Mouse (Mus musculus) forebrain, embryonic 11.5 days (tissue): Measurements from ENCODE around the gene Asic2. TPM values are rescaled to one million over a fixed set of nuclear protein-coding genes. Genes with fewer than 3 reads are reported as not detected.

Source experiments
- ATAC-seq: fragments of 200-750 bp; cut with Nextera tagmentation; replicated peaks from 2 replicates; pipeline ENCODE4 v1.8.0; 2017; ENCODE audit warnings: moderate TSS enrichment; ENCODE audit not compliant: low FRiP score
- DNase-seq: peaks from one replicate; pipeline ENCODE4 v3.0.0-alpha.2; 2017; ENCODE audit warnings: low spot score
- H3K27ac ChIP-seq: fragments of 300-500 bp; sonication (generic); 2 replicates; pipeline ENCODE4 v1.5.1; 2014; ENCODE audit warnings: low read depth, low read length
- H3K27me3 ChIP-seq: fragments of 300-500 bp; sonication (generic); 2 replicates; pipeline ENCODE4 v1.6.1; 2014; ENCODE audit warnings: mild to moderate bottlenecking, low read length, mixed read lengths; ENCODE audit not compliant: control insufficient read depth, insufficient read depth
- H3K36me3 ChIP-seq: fragments of 300-500 bp; sonication (generic); 2 replicates; pipeline ENCODE4 v1.6.1; 2014; ENCODE audit warnings: mild to moderate bottlenecking, low read length, moderate library complexity, mixed read lengths; ENCODE audit not compliant: control insufficient read depth, insufficient read depth
- H3K4me1 ChIP-seq: fragments of 300-500 bp; sonication (generic); replicated peaks from 2 replicates; pipeline ENCODE4 v1.6.1; 2014; ENCODE audit warnings: low read length, mixed read lengths; ENCODE audit not compliant: control insufficient read depth, insufficient read depth
- H3K4me2 ChIP-seq: fragments of 300-500 bp; sonication (generic); 2 replicates; pipeline ENCODE4 v1.6.1; 2014; ENCODE audit warnings: low read depth, mild to moderate bottlenecking, low read length, moderate library complexity, mixed read lengths; ENCODE audit not compliant: severe bottlenecking
- H3K4me3 ChIP-seq: fragments of 300-500 bp; sonication (generic); 2 replicates; pipeline ENCODE4 v1.5.1; 2014; ENCODE audit warnings: low read depth, low read length
- H3K9ac ChIP-seq: fragments of 300-500 bp; sonication (generic); 2 replicates; pipeline ENCODE4 v1.6.1; 2014; ENCODE audit warnings: low read length
- H3K9me3 ChIP-seq: fragments of 300-500 bp; sonication (generic); 2 replicates; pipeline ENCODE4 v1.6.1; 2016; ENCODE audit warnings: low read length, mixed read lengths; ENCODE audit not compliant: control insufficient read depth
- WGBS: fragments of 180-500 bp; shearing (Covaris S2); extraction: QIAGEN DNeasy Blood & Tissue Kit; methylation state at CpG from one replicate; pipeline ENCODE4 v1.1.7; 2014; 5-methylcytosine and 5-hydroxymethylcytosine counted together
- polyA plus RNA-seq: library from polyadenylated mRNA; unstranded; fragments of >200 nt; fragmentation: Nextera tagmentation; extraction: Ambion mirVana; gene quantifications from 2 replicates; pipeline ENCODE4 v1.2.1, GENCODE M21; 2014

The Asic2 gene
- polyA plus RNA-seq, 1 experiment from 2014 or later: 0.94 TPM

DNA sequence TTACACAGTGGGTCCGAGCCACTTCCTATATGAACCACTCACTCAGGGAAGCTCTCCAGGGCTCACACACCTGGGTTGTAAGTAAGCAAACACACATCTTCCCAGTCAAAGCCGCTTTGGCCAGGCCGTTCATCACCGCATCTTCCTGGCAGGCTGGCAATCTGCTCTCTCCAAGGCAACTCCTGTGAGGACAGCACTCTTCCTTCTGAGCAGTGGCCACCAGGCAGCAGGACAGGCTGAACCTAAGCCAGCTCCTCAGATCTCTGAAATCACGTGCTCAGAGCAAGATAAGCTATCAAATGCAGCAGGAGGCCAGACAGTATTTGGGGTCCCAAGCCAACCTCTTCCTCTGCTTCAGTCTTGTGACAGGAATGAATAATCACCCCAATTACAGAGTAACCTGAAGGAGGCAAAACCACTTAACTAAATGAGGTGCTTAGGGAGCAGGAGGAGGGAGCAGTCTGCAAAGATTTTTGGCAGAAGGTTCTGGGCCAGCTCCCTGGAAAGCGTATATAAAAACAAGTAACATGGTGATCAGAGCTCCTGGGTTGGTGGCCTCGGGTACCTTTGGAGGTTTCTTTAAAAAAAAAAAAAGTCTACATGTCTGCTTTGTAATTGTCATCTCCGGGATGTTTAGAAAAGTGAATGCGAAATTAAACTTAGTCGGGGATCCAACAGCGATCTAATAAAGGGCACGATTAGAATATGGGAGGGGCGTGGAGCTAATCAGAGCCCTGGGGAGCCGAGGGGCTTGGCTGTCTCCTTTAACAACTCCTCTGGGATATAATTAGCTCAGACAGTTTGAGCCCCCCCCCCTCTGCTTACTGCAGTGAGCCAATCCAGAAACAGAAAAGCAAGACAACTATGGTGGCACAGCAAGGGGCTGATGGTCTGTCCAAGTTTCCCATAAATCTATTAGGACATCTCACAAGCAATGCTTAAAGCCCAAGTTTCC is 450.0 kb downstream of the Asic2 start:
- Histone ChIP-seq H3K4me1 (peaks cover 8% of the 10 kb centered on the region; the same call in 1 of the 2 replicates), H3K4me3 (no peak overlapping the region), H3K36me3 (no peaks in the 10 kb centered on the region), H3K27ac (no peak overlapping the region), H3K9me3 (no peaks in the 10 kb centered on the region), H3K4me2 (no peak overlapping the region), H3K27me3 (no peaks in the 10 kb centered on the region), H3K9ac (no peak overlapping the region)
- 38% methylated on average over 14 of the region's 14 CpGs for WGBS
- DNase-seq (peak; percentile 73), ATAC-seq (peak; percentile 69)

GRCm38 (mm10) chr11:81515754-81516153 is 452.5 kb downstream of the Asic2 start:
- ATAC-seq (no peak), DNase-seq (no peak)
- no peaks in the 10 kb centered on the region for H3K27me3 ChIP-seq
- H3K4me3 ChIP-seq: no peak overlapping the region
- H3K4me2 ChIP-seq: no peak overlapping the region
- H3K36me3 ChIP-seq: no peaks in the 10 kb centered on the region
- no peak overlapping the region for H3K9ac ChIP-seq
- H3K27ac ChIP-seq: no peak overlapping the region
- peaks cover 3% of the 10 kb centered on the region; the same call in 1 of the 2 replicates for H3K4me1 ChIP-seq
- no peaks in the 10 kb centered on the region for H3K9me3 ChIP-seq
- WGBS: 79% methylated on average over 3 of the region's 3 CpGs

- no peaks in the 10 kb centered on the region for H3K27me3 ChIP-seq
- peaks cover 2% of the 10 kb centered on the region; the same call in 1 of the 2 replicates for H3K4me1 ChIP-seq
- no peaks in the 10 kb centered on the region for H3K36me3 ChIP-seq
- ATAC-seq: no peak
- no peak overlapping the region for H3K9ac ChIP-seq
- H3K4me2 ChIP-seq: no peak overlapping the region
- WGBS: 89% methylated on average over 10 of the region's 10 CpGs
- no peak overlapping the region for H3K4me3 ChIP-seq
- H3K9me3 ChIP-seq: no peaks in the 10 kb centered on the region
- no peak overlapping the region for H3K27ac ChIP-seq
- DNase-seq: no peak
Measured at GRCm38 (mm10) chr11:81512434-81512833, 455.8 kb downstream of the Asic2 start.

GRCm38 (mm10) chr11:81511401-81511800 is 456.9 kb downstream of the Asic2 start:
- Histone ChIP-seq H3K9ac (no peak overlapping the region), H3K27me3 (no peaks in the 10 kb centered on the region), H3K9me3 (no peaks in the 10 kb centered on the region), H3K4me1 (peaks cover 2% of the 10 kb centered on the region; the same call in 1 of the 2 replicates), H3K4me3 (no peak overlapping the region), H3K36me3 (no peaks in the 10 kb centered on the region), H3K27ac (no peak overlapping the region), H3K4me2 (no peak overlapping the region)
- WGBS: 75% methylated on average over 4 of the region's 4 CpGs
- DNase-seq (no peak), ATAC-seq (no peak)

DNA sequence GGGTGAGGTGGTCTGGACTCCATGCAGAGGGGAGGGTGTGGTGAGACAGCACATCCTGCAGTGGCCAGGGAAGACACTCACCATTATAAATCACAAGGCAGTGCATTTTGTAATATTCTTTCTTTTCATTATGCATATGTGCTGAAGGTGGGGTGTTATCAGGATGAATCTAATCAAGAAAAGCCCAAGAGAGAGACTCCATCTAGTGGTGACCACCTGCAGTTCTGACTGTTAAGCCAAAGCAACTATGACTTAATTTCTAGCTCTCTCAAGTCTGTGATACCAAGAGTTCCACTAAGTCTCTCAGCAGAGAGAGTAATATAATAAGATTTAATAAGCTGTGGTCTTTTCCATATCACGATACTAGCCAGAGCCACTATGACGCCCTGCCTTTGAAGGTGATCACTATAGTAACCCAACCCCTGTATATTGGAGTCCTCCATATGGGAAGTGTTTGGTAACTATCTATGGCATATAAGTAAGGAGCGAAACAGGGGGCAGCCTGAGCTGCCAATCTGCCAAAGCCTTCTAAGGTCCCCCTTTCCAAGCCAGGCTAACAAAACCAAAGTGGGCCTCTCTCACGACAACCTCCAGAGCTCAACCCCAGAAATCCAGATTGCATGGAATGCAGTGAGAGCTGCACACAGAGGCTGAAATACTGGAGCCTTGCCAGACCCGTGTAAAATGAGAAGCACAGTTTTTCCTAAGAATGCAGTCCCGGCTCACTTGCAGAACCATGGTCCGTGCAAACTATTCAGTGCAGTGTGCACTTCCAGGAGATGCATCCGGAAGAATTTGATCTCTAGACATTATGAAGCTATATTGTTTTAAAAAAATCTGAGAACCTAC is 459.6 kb downstream of the Asic2 start:
- 69% methylated on average over 8 of the region's 8 CpGs for WGBS

DNA sequence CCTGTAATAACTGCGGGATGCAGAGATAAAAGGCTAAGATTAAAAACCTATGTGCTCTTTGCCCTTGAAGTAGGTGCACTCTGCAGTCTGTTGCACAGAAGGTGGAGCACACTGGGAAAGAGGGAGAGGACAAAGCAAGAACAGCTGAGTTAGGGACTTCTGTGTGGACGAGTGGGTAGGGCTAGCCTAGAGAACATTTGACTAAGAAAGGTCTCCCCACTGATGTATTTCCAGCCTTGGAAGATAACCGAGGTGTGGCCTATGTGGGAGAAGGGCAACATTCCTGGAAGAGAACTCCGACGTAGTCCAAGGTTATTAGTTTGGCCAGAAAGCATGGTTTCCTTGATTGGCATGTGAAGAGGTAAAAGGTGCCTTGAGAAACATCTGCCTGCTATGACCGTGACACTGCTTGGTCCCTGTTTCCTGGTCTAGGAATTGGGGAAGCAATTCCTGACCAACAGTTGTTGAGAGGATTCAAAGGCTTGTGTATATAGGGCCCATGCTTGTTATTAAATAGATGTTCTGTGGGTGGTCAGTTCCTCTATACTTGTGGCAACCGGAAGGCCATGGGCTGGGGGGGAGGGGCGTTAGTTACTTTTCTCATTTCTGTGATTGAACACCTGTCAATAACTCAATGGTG is 463.3 kb downstream of the Asic2 start:
- peaks cover 10% of the 10 kb centered on the region; the same call in 1 of the 2 replicates for H3K4me1 ChIP-seq
- H3K4me2 ChIP-seq: no peak overlapping the region
- no peak overlapping the region for H3K27ac ChIP-seq
- 80% methylated on average over 8 of the region's 8 CpGs for WGBS
- H3K27me3 ChIP-seq: no peaks in the 10 kb centered on the region
- no peak for ATAC-seq
- H3K9ac ChIP-seq: no peak overlapping the region
- H3K36me3 ChIP-seq: no peaks in the 10 kb centered on the region
- no peaks in the 10 kb centered on the region for H3K9me3 ChIP-seq
- no peak overlapping the region for H3K4me3 ChIP-seq
- DNase-seq: peak; percentile 24

More for the DNA sequence above, 459.6 kb downstream of the Asic2 start:
- Histone ChIP-seq H3K9ac (no peak overlapping the region), H3K9me3 (no peaks in the 10 kb centered on the region), H3K27ac (no peak overlapping the region), H3K4me3 (no peak overlapping the region), H3K36me3 (no peaks in the 10 kb centered on the region), H3K4me2 (no peak overlapping the region), H3K27me3 (no peaks in the 10 kb centered on the region), H3K4me1 (peaks cover 2% of the 10 kb centered on the region; the same call in 1 of the 2 replicates)
- DNase-seq: no peak
- no peak for ATAC-seq

- Histone ChIP-seq H3K4me3 (no peak overlapping the region), H3K27me3 (no peaks in the 10 kb centered on the region), H3K9me3 (no peaks in the 10 kb centered on the region), H3K27ac (0 out of 2 replicates have a peak overlapping the region, but pooled peaks have one; percentile 13), H3K9ac (no peak overlapping the region), H3K36me3 (no peaks in the 10 kb centered on the region), H3K4me1 (peaks cover 19% of the 10 kb centered on the region), H3K4me2 (no peak overlapping the region)
- ATAC-seq: peak; percentile 55
- DNase-seq: no peak
- WGBS: 23% methylated on average over 14 of the region's 14 CpGs
Measured at GRCm38 (mm10) chr11:81501473-81502246, 466.6 kb downstream of the Asic2 start.
